Mouse (Mus musculus) layer of hippocampus, adult 9-11 months (tissue): Measurements from ENCODE around the gene 9630041A04Rik.

Experiments
- DNase-seq: peaks from one replicate; pipeline ENCODE4 v3.0.0; 2022

9630041A04Rik gene

DNA sequence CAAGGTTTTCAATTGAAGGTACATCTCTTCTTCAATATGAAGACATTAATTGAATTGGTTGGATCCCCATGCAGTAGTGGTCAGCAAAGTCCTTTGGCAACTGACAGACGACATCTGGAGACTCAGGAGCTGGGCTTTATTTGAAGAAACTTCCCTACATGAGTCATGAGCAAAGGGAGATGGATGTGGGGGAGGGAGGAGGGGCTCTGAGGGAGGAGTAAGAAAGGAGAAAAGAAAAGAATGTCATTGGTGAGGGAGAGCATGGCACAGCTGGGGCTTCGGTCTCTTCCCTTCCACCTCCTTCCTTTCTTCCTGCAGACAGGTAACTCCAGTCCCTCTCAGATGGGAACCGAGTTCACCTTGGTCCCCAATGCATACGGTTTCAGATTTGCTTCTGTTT lies 61.2 kb downstream of the 9630041A04Rik start:
- no peak for DNase-seq

DNA sequence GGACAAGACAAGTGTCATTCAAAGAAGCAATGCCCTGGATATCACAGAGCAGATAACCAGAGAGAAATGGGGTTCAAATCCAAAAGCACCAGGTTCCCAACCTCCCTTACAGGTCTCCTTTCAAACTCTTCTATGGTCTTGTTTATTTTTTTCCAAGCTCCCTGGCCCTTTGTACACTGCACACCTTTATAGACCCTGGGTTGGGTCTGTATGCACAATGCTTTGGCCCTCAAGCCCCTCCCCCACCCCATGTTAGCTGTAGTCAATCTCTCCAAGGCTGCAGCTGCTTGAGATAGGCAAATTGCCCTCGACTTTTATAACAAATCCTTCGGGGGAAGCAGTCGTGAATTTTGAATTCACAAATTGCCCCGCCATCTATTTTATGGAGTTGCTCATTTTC lies 63.2 kb downstream of the 9630041A04Rik start:
- DNase-seq = no peak

DNA sequence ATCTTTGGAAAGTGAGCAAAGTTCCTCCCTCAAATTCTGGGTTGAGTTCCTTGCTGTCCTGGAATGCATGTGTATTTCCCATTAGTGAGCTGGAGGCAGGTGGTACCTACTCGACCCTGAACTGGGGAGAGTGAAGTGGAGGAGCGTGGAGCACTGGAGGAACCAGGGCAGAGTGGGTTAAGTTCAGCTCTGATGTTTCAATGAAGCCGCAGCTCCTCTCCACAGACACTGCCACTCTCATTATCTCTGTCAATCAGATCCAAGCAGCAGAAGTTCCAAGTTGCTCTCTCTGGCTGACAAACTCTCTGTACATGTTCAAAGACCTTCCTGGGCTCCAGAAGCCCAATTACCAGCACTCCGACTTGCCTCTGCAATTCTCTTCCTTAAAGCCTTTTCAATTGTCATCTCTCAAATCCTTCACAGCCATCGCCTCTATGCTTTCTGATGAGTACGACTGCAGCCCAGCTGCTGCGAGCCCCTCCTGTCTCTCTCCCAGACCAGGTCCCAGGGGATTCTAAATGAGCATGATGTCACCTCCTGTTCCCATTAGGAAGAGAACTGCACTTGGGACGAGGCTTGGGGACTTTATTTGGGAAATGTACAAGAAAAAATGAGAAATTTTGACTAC lies 72.4 kb downstream of the 9630041A04Rik start:
- no peak for DNase-seq

DNA sequence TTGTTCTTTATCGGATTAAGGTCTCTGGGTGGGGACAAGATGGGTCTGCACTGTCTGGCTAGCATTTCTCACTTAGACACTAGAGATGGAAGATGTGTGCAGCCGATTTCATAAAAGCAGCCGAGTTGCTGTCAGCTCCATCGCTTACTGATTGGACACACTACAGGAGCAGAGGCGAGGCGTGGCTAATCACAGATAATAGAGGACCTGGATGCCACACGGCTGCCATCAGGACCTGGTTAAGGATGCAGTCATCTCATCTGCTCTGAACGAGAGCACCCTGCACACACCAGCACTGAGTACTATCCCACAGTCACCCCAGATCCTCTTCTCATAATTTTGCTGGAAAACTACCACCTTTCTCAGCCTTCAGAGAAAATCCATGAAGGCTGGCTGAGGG lies 73.2 kb downstream of the 9630041A04Rik start:
- no peak for DNase-seq

DNA sequence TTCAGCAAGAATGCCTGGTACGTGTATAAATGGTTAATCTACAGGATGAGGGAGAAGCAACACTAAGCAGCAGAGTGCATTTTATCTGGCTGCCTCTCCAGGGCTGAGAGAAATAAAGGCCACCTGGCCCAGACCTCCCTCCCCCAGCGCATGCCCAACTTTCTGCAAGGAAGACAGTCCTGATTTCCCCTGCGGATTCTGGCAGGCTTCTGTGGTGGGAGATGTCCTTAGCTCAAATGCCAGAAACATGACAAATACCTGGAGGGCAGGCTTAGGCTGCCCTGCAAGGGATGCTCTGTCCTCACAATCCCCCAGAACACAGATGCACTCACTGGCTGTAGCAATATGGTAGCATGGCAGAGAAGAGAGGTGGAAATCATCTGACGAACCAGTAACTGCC lies 76.4 kb downstream of the 9630041A04Rik start:
- no peak for DNase-seq

DNA sequence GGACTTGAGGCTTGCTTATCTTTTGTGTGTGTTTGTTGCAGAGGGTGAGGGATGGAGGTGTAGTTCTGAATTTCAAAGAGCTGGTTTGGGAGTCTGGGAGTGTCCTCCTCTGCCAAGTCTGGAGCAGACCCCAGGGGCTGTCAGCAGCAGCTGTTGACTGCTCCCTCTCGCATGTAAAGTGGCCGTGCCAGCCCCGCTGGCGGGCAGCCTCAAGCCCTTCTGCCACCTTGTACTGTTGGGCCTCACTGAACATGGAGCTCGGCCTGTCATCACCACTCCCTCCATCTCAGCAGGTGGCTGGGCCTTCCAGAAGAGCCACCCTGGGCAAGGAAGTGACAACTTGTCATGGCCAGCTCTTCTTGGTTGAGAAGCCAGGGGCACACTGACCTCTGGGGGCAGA lies 77.4 kb downstream of the 9630041A04Rik start:
- DNase-seq = no peak

DNA sequence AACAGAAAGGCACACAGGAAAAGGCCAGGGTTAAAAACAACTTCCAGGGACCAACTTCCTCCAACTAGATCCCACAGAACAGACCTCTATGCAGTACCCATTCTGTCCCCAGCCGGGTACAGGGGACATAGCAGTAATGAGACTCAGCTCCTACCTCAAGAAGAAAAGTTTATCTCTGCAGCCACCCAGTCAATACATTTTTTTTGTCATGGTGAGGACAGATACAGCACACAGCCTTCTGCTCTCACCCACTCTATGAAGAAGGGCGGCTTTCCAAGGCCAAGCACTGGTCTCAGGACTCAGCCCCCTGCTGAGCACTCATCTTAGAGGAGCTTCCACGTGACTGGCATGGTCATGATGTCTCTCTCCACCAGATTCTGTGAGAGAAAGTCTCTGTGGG lies 78.5 kb downstream of the 9630041A04Rik start:
- DNase-seq = no peak

DNA sequence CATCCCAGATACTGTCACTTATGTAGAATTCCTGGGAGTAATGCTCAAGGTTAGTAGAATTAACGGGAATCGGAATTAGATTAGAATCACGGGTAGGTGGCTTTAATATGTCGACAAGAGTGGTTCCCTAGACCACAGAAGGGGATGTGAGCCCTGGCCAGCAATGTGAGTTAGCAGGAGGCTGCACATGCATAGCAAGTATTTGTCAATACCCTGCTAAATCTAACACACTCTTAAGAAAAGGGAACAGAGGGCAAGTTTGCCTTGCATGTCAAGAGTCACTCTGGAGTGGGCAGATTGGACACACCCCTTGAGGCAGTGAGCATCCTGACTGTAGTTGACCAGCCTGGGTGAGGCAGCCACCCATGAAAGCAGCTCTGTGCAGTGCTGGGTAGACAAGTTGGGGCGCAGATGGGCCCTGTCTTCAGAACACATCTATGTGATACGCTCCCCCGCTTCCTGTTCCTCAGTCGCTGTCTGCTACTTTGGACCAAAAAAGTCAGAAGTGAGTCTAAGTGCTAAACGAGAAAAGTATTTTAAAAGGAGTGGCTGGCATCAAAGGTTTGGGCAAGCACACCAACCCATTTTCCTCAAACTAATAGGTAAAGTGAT lies 80.5 kb downstream of the 9630041A04Rik start:
- peak; percentile 27 for DNase-seq

DNA sequence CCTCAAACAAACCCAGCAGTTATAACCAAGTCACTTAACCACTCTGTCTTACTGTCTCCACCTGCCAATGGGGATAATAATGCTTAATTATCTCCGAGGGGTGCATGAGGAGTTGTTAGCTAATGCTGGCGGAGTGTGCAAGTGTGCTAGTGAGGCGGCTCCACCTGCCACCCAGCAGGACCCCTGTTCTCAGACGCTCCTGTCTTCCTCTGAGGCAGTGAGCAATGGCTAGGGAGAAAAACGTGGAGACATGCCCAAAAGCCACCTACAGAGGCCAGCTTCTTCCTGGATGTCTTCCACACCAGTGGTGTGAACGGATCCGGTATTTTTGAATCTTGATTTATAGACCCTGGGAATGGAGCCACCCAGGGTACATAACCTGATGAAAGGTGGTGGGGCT lies 83.7 kb downstream of the 9630041A04Rik start:
- no peak for DNase-seq

DNA sequence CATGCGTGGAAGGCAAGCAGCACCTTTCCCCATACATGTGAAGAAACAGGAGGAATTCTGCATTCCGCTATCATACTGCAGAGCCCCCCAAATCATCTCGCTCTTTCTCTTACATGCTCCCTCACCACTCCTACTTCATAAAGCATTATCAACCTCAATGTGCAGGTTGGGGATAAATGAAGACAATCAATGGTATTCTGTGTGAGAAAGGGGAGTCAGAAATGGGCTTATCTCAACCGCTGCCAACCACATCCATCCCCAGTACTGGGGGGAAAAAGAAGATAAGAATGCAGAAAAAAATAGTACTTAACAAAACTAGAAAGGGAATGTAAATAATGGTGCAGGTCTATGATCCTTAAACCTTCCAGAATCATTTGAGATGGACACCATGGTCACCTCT lies 84.2 kb downstream of the 9630041A04Rik start:
- DNase-seq = no peak

DNA sequence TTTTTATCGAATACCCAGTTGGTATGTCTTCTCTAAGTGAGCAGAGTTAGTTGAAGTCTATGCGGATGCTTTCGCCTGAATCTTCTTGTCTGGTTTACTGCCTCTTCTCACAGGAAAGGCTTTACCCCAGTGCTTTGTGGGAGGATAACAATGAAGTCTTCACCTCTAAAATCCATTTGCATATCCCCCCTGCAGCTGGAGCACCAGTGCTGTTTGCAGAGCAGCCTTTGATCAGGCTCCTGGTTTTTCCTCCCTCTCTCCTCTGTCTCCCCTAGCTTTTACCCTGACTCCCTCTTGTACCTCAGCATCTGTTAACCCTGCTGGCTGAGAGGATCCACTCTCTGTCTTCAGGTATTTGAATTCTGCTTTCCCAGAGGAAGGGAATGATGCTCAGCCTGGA lies 88.5 kb downstream of the 9630041A04Rik start:
- DNase-seq = no peak

DNA sequence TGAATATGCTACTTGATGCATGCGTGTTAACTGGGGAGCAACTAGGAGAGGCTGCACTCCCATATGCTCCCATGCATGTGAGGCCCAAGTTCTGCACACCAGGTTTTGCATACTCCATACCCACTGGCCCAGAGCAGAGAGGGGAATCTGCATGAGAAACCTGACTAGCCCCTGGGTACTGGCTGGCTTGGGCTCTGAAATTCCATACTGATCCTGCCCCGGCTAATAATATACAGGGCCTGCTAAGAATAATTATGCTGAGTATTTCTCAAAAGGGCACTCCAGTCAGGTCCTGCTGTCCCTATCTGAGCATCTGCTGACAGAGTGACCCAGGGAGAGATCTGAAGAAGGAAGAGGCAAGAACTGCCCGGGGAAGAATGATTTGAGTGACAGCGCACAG lies 92.9 kb downstream of the 9630041A04Rik start:
- no peak for DNase-seq

DNA sequence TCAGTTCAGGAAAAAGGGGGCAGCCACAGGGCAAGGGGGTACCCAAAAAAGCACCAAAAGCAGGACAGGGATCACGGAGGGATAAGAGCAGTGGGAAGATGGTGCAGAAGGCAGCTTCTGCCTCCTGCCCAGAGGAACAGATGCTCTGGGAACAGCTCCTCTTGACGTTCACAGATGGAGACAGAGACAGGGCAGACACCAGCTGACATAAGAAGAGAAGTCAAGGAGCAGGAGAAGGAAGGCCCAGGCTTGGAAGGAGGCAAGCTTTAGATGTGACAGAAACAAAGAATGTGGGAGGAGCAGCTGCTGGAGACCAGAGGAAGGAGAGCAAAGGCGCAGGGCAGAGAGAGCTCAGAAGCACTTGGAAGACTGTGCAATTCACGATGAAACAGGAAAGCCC lies 94.6 kb downstream of the 9630041A04Rik start:
- peak; percentile 34 for DNase-seq

DNA sequence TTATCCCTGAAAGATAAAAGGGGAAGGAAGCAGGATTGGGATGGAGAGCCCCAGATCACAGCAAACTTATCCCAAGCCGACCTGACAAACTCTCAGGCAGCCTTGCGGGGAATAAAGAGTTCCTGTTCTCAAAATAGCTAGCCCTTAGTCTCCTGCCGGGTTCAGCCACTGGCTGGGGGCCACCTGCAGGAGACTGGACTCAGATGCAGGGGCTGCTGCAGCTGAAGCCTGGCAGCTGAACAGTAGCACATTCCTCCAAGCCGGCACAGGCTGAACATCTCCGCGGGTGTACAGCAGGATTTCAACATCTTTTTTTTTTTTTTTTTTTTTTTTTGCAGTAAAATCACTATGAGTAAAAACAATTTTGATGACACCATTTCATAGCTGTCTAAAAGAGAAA lies 110.2 kb downstream of the 9630041A04Rik start:
- DNase-seq = peak; percentile 4

DNA sequence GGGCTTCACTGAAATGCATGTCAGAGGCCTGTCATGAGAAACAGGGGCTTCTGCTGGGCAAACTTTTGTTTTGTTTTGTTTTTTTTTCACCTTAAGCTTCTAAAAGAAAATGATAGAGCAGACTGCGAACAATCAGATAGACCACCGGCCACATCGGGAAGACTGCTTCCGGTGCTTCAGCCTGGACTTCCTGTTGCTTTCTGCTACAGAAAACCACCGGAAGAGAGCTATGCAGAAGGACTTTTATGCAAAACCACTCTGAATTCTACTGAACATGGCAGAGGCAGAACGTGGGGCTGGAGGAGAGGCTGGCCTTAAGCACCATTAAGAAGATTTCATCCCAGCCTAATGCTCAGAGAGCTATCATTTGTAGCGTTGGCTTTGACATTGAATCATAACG lies 110.7 kb downstream of the 9630041A04Rik start:
- DNase-seq = no peak

DNA sequence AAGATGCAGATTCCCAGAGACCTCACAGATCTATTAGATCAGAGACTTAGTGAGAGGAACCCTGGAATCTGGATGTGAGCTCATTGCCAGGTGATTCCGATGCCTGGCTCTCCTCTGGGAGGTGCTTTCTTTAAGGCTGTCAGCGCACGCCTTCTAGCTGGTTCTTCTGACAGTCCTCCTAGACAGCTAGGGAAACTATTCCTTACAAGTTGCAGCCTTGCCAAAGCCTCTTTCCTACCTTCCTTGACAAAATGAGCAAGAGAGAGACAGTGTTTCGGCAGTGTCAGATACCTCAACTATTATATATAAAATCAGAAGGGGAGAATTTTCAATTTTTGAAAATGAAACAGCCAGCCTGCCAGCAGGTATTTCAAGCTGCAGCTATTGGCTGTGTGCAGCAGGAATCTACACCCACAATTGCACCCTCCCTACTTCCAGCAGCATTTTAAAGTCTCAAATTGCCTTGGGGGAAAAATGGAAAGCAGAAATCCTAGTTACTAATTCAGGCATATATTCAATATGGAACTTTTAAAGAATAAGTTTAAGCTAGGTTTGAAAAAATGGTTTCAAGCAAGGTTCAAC lies 115.3 kb downstream of the 9630041A04Rik start:
- DNase-seq = no peak

DNA sequence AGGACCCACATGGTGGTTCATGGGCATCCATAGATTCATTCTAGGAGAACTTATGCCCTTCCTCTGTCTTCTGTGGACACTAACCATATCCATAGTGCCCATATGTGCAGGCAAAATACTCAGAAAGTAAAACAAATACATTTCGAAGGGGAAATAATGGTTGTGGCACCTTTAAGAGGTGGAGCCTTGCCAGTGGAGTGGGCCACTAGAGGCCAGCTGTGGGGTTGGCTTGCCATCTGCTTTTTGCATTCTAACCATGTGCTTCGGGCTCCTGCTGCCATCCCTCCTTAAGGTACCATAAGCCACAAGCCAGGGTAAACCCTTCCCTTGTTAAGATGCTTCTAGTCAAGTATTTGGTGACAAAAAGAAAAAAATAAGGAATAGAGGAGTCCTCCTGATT lies 119.5 kb downstream of the 9630041A04Rik start:
- DNase-seq = no peak

DNA sequence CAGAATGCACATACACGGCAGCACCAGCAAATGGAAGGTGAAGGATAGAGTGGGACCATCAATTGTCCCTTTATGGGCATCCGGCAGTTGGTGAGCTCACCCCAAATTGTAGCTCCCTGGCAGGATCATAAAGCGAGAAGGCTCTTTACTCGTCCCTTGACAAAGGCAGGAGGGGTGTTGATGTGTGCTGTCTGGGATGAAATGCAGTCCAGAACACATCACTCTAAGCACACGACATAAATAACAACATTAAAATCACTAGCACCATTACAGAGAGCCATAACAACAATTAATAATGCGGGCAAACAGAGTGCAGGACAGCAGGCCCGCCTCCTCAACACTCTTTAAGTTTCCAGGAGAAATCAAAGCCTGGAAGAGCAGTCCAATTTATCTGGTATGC lies 120.7 kb downstream of the 9630041A04Rik start:
- no peak for DNase-seq

DNA sequence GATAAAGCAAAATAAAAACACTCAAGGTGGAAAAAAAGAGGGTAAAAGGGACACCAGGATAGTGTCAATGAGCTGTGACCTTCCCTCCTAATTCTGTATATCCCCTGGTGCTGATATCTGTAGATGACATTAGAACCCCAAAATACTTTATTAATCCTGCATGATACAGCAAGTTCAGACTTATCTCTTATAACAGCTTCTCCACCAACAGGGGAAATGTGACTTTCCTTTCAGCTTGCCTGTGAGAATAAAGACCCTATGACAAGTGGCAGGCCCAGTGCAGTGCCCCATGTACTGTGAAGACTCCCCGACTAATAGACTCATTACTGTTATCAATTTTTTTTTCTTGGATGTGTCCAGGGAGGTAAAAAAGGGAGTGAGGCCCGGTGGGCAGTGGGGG lies 125.3 kb downstream of the 9630041A04Rik start:
- DNase-seq = no peak

DNA sequence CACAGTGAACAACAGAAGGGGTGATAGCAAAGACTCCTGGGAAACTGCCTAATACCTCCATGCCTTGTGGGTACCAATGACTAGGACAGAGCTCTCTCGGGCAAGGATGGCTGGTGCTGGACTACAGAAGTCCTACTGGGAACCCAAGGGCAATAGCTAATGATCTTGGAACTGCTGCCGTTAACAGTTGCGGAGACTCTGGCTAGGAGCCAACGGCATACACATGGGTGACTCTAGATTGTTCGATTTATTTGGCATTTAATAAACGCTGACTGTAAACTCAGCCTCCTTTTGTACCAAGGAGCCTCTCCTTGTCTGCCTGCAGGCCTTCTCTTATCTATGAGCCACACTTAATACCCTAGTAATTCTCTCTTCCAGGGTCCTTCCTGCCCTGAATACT lies 128.4 kb downstream of the 9630041A04Rik start:
- DNase-seq = no peak

DNA sequence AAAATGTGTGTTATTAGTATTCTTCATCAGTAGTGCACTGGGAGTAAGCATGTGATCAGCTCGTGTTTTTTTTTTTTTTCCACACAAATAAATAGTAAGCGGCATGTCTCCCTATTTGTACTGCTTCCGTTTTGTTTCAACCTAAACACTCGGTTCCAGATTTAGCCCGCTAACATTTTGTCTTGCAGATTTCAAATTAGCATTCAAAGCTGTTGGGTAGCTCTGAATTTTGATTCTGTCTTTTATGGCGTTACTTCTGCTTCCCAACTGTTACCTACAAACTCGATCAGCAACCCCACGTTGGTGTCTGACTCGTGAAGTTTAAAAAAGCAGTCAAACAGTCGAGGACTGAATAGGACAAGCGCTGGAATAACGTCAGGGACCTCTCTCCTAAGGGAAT lies 129.2 kb downstream of the 9630041A04Rik start:
- peak; percentile 15 for DNase-seq
